Mouse (Mus musculus) kidney, postnatal 0 days (tissue): Measurements from ENCODE around the gene Kmt2b. TPM values are rescaled to one million over a fixed set of nuclear protein-coding genes. Genes with fewer than 3 reads are reported as not detected.

Experiments used
- ATAC-seq: fragments of 200-750 bp; cut with Nextera tagmentation; replicated peaks from 2 replicates; pipeline ENCODE4 v1.8.0; 2017; ENCODE audit warnings: low read depth, moderate number of reproducible peaks, moderate TSS enrichment, moderate library complexity; ENCODE audit not compliant: low FRiP score
- DNase-seq: peaks from one replicate; pipeline ENCODE4 v3.0.0-alpha.2; 2016; ENCODE audit warnings: low spot score
- H3K27ac ChIP-seq: fragments of 300-500 bp; sonication (generic); 2 replicates; pipeline ENCODE4 v1.5.1; 2014; ENCODE audit warnings: mild to moderate bottlenecking
- H3K27me3 ChIP-seq: fragments of 300-500 bp; sonication (generic); 2 replicates; pipeline ENCODE4 v1.6.1; 2014; ENCODE audit warnings: low read length, mixed read lengths; ENCODE audit not compliant: insufficient read depth
- H3K36me3 ChIP-seq: fragments of 300-500 bp; sonication (generic); 2 replicates; pipeline ENCODE4 v1.6.1; 2014; ENCODE audit warnings: low read length, mixed read lengths; ENCODE audit not compliant: insufficient read depth
- H3K4me1 ChIP-seq: fragments of 300-500 bp; sonication (generic); replicated peaks from 2 replicates; pipeline ENCODE4 v1.6.1; 2014; ENCODE audit warnings: antibody characterized with exemption, low read length, mixed read lengths; ENCODE audit not compliant: insufficient read depth
- H3K4me2 ChIP-seq: fragments of 300-500 bp; sonication (generic); 2 replicates; pipeline ENCODE4 v1.6.1; 2014; ENCODE audit warnings: mild to moderate bottlenecking, low read length, moderate library complexity, mixed read lengths
- H3K4me3 ChIP-seq: fragments of 300-500 bp; sonication (generic); replicated peaks from 2 replicates; pipeline ENCODE4 v1.5.1; 2014; ENCODE audit warnings: low read depth, low read length
- H3K9ac ChIP-seq: fragments of 300-500 bp; sonication (generic); 2 replicates; pipeline ENCODE4 v1.6.1; 2014; ENCODE audit warnings: low read depth, low read length
- H3K9me3 ChIP-seq: fragments of 300-500 bp; sonication (generic); replicated peaks from 2 replicates; pipeline ENCODE4 v1.6.1; 2016; ENCODE audit warnings: low read length, inconsistent platforms, mixed read lengths
- CTCF ChIP-seq: IDR thresholded peaks from 2 replicates; pipeline ENCODE4 v1.5.1; 2016; ENCODE audit warnings: antibody characterized with exemption, low read depth, mild to moderate bottlenecking, moderate library complexity
- WGBS: fragments of 180-500 bp; shearing (Covaris S2); extraction: QIAGEN DNeasy Blood & Tissue Kit; methylation state at CpG from one replicate; pipeline ENCODE4 v1.1.7; 2014; 5-methylcytosine and 5-hydroxymethylcytosine counted together
- polyA plus RNA-seq: library from polyadenylated mRNA; unstranded; fragments of >200 nt; fragmentation: Nextera tagmentation; extraction: Ambion mirVana; gene quantifications from 2 replicates; pipeline ENCODE4 v1.2.1, GENCODE M21; 2015

The Kmt2b gene
- 4.9 and 5.9 TPM in 2 replicates for polyA plus RNA-seq

DNA sequence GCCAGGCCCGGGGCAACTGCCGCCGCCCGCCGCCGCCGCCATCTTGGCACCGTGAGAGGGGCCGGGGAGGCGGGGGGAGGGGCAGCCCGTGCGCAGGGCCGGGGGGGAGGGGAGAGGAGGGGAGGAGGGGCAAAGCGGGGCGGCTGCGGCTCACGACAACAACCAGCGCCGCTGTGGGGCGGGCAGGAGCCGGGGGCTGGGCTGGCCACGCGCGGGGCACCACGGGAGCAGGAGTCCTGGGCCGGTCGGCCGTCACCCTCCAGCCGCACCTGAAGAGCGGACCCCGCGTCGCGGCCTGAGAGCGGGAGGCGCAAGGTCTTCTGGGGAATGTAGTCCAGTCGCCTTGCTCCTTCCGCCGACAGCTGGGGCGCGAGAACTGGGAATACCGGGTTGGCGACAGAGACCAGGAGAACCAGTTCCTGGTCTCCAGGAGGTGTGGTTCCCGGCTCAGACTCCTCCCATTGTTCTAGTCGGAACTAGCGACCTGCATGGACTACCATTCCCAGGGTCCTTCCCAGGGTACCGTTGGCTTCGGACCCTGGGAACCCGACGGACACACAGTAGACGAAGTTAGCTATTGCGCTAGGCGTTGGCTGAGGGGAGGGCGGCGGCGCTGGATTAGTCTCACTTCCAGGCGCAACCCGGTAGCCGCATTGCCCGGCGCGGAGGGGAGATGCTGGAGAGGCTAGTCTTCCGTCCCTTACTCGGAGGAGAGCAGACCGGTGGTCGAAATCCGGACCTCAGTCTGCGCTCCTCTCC, at the start of gene Kmt2b:
Kmt2b (minus strand) TSS at position 51 of the 759 bp plus-strand sequence.
- ATAC-seq: peak; percentile 95
- Histone ChIP-seq H3K4me3 (peak within 1 kb of the TSS; percentile 99), H3K4me1 (peaks cover 12% of the 10 kb centered on the region), H3K27ac (peak within 1 kb of the TSS; percentile 93), H3K4me2 (peak within 1 kb of the TSS; percentile 91), H3K9me3 (no peaks in the 10 kb centered on the region), H3K9ac (peak within 1 kb of the TSS; percentile 98), H3K36me3 (peaks cover 26% of the 10 kb centered on the region), H3K27me3 (no peaks in the 10 kb centered on the region)
- TF ChIP-seq CTCF: no peak; the same call in 1 of the 2 replicates
- DNase-seq: peak; percentile 99
- WGBS: 1% methylated on average over 45 of the region's 68 CpGs

DNA sequence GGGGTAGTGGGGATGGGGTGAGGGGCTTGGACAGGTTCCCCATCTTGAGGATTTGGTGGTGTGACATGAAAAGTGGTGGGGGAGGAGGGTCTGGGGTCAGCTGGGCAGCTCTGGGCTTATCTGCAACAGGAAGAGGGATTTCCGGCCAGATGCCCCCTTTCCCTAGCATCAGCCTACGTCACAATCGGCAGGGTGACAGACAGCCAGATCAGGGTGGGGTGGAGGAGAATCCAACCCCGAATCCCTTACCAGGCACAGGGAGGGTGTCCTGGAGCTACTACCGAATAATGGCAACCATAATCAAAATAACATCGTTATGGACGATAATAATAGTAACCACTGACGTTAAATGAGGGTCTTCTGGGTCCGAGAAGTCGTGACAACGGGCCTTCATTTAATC, 47.9 kb upstream of the Kmt2b start:
- peaks cover 39% of the 10 kb centered on the region for H3K27me3 ChIP-seq
- no peak overlapping the region for H3K9ac ChIP-seq
- no peaks in the 10 kb centered on the region for H3K9me3 ChIP-seq
- peaks cover 12% of the 10 kb centered on the region for H3K36me3 ChIP-seq
- no peak overlapping the region for H3K4me3 ChIP-seq
- TF ChIP-seq CTCF: no peak
- 34% methylated on average over 11 of the region's 11 CpGs for WGBS
- H3K27ac ChIP-seq: no peak overlapping the region
- no peak for ATAC-seq
- peaks cover 4% of the 10 kb centered on the region; the same call in 1 of the 2 replicates for H3K4me1 ChIP-seq
- H3K4me2 ChIP-seq: no peak overlapping the region
- DNase-seq: no peak

GRCm38 (mm10) chr7:30635752-30636151, 47.2 kb upstream of the Kmt2b start, which contains the start of gene Etv2:
Etv2 (minus strand) TSS chr7:30635852.
- Histone ChIP-seq H3K9ac (no peak within 1 kb of the TSS), H3K4me3 (peak within 1 kb of the TSS; percentile 16), H3K36me3 (peaks cover 7% of the 10 kb centered on the region; the same call in 1 of the 2 replicates), H3K4me1 (peaks cover 4% of the 10 kb centered on the region; the same call in 1 of the 2 replicates), H3K27me3 (peaks cover 39% of the 10 kb centered on the region), H3K4me2 (peak within 1 kb of the TSS; percentile 38), H3K9me3 (no peaks in the 10 kb centered on the region), H3K27ac (no peak within 1 kb of the TSS)
- no peak for ATAC-seq
- TF ChIP-seq CTCF: no peak
- DNase-seq: no peak
- 5% methylated on average over 5 of the region's 5 CpGs for WGBS

- DNase-seq (peak; percentile 69), ATAC-seq (peak; percentile 76)
- 1% methylated on average over 20 of the region's 20 CpGs for WGBS
- H3K9ac ChIP-seq: no peak overlapping the region
- peak overlapping the region; percentile 38 for H3K4me2 ChIP-seq
- no peaks in the 10 kb centered on the region for H3K36me3 ChIP-seq
- no peaks in the 10 kb centered on the region for H3K9me3 ChIP-seq
- peaks cover 4% of the 10 kb centered on the region; the same call in 1 of the 2 replicates for H3K4me1 ChIP-seq
- TF ChIP-seq CTCF: peak; percentile 76
- peak overlapping the region; percentile 16 for H3K4me3 ChIP-seq
- H3K27me3 ChIP-seq: peaks cover 39% of the 10 kb centered on the region
- no peak overlapping the region for H3K27ac ChIP-seq
These were observed 46.1 kb upstream of the Kmt2b start for GRCm38 (mm10) chr7:30634621-30635020.

DNA sequence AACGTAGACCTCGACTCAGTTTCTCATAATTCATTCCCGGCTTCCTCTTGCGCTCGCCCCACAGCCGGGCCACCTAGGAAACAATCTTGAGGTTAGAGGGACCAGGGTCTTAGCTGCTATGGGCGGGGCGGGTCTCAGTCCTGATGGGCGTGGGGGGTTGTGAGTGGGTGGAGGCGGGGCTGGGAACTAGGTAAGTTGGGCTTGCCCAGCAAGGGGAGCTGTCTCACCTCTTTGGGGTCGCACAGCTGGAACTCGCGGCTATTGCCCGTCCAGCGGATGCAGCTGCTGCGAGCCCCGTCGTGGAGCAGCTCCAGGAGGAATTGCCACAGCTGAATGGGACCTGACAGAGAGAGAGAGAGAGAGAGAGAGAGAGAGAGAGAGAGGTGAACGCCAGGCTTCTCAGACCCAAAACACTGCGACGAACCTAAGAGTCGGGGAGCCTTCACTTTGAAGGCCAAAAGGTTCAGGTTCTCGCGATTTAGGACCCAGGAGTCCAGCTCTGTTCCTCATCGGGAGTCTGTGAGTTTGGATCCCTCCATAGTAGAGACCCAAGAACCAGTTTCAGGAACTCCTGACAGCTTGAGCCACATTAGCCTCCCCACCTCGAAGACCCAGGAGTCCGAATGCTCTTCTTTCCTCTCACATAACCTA, 45.4 kb upstream of the Kmt2b start:
- ATAC-seq: no peak
- Histone ChIP-seq H3K36me3 (no peaks in the 10 kb centered on the region), H3K4me1 (peaks cover 4% of the 10 kb centered on the region; the same call in 1 of the 2 replicates), H3K4me2 (no peak overlapping the region), H3K27ac (no peak overlapping the region), H3K27me3 (peaks cover 39% of the 10 kb centered on the region), H3K4me3 (0 out of 2 replicates have a peak overlapping the region, but pooled peaks have one; percentile 2), H3K9ac (no peak overlapping the region), H3K9me3 (no peaks in the 10 kb centered on the region)
- TF ChIP-seq CTCF: no peak
- 1% methylated on average over 26 of the region's 27 CpGs for WGBS
- no peak for DNase-seq

DNA sequence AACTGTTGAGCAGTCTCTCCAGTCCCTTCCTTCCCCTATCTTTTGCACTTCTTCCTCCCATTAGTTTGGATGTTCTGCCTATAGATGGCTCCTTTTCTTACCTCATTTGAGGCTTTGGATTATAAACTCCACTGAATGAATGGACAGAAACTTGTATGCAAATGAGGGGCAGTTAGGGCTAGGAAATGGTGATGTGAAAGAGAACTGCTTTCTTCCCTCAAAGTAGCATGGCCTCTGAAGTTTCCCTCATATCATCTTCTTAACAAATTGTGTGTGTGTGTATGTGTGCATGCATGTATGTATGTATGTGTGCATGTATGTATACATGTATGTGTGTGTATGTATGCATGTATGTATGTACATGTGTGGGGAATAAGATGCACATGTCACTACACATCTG, 40.5 kb upstream of the Kmt2b start:
- no peak overlapping the region for H3K9ac ChIP-seq
- H3K4me3 ChIP-seq: no peak overlapping the region
- no peak overlapping the region for H3K27ac ChIP-seq
- DNase-seq (no peak), ATAC-seq (no peak)
- H3K27me3 ChIP-seq: peaks cover 17% of the 10 kb centered on the region
- H3K9me3 ChIP-seq: no peaks in the 10 kb centered on the region
- no peak overlapping the region for H3K4me2 ChIP-seq
- TF ChIP-seq CTCF: no peak
- no peaks in the 10 kb centered on the region; the same call in 1 of the 2 replicates for H3K4me1 ChIP-seq
- no peaks in the 10 kb centered on the region; the same call in 1 of the 2 replicates for H3K36me3 ChIP-seq
